Mouse (Mus musculus) MEL (cell line): ENCODE results near the gene Abca7. TPM values are rescaled to one million over a fixed set of nuclear protein-coding genes. Genes with fewer than 3 reads are reported as not detected.

Experiments used
- DNase-seq: peaks from one replicate; pipeline ENCODE4 v3.0.0; 2011; ENCODE audit warnings: low read depth, low spot score
- H3K27ac ChIP-seq: 2 replicates; pipeline ENCODE4 v1.5.1; 2012; ENCODE audit warnings: low read depth, mild to moderate bottlenecking, control low read depth, low read length, moderate library complexity; ENCODE audit not compliant: control insufficient read depth
- H3K27me3 ChIP-seq, 2 experiments: fragments of 150-350 bp in 1 of 2; sonication (generic) in 1 of 2; 2 replicates each; pipeline ENCODE4 v1.6.1; 2012; ENCODE audit warnings: low read length in 2 of 2, mild to moderate bottlenecking in 2 of 2, improper control_type of control experiment in 1 of 2, moderate library complexity in 1 of 2; ENCODE audit not compliant: insufficient read depth in 2 of 2, control insufficient read depth in 1 of 2
- H3K36me3 ChIP-seq, 2 experiments: 2 replicates each; pipeline ENCODE4 v1.6.1; 2012 to 2014; ENCODE audit warnings: low read length in 2 of 2, improper control_type of control experiment in 1 of 2, inconsistent platforms in 1 of 2, mild to moderate bottlenecking in 1 of 2; ENCODE audit not compliant: insufficient read depth in 2 of 2, control insufficient read depth in 1 of 2
- H3K4me1 ChIP-seq, 2 experiments: fragments of 150-350 bp in 1 of 2; sonication (generic) in 1 of 2; 2 replicates each; pipeline ENCODE4 v1.6.1; 2012; ENCODE audit warnings: low read length in 2 of 2, improper control_type of control experiment in 1 of 2, mild to moderate bottlenecking in 1 of 2; ENCODE audit not compliant: insufficient read depth in 2 of 2, control insufficient read depth in 1 of 2
- H3K4me3 ChIP-seq, 2 experiments: fragments of 150-350 bp in 1 of 2; sonication (generic) in 1 of 2; 2 replicates each; pipeline ENCODE4 v1.5.1; 2012; ENCODE audit warnings: low read depth in 2 of 2, low read length in 2 of 2, mild to moderate bottlenecking in 2 of 2, moderate library complexity in 2 of 2, control low read depth in 1 of 2, improper control_type of control experiment in 1 of 2; ENCODE audit not compliant: control insufficient read depth in 1 of 2, insufficient read depth in 1 of 2
- H3K79me2 ChIP-seq: 2 replicates; pipeline ENCODE4 v1.6.1; 2012; ENCODE audit warnings: mild to moderate bottlenecking, low read length, moderate library complexity; ENCODE audit not compliant: control insufficient read depth, poor library complexity, insufficient read depth
- H3K9ac ChIP-seq: 2 replicates; pipeline ENCODE4 v1.6.1; 2012; ENCODE audit warnings: low read depth, mild to moderate bottlenecking, control low read depth, low read length, moderate library complexity; ENCODE audit not compliant: control insufficient read depth, poor library complexity, severe bottlenecking
- H3K9me3 ChIP-seq: fragments of 150-350 bp; sonication (generic); replicated peaks from 2 replicates; pipeline ENCODE4 v1.6.1; 2012; ENCODE audit warnings: mild to moderate bottlenecking, low read length, improper control_type of control experiment, moderate library complexity; ENCODE audit not compliant: insufficient read depth
- BHLHE40 ChIP-seq: IDR thresholded peaks from 2 replicates; pipeline ENCODE4 v1.6.1; 2012; ENCODE audit warnings: low read depth, mild to moderate bottlenecking, inconsistent platforms, low read length, improper control_type of control experiment, borderline replicate concordance
- CHD1 ChIP-seq: IDR thresholded peaks from 2 replicates; pipeline ENCODE4 v1.6.1; 2012; ENCODE audit warnings: low read depth, mild to moderate bottlenecking, inconsistent platforms, low read length, improper control_type of control experiment
- E2F4 ChIP-seq: IDR thresholded peaks from 2 replicates; pipeline ENCODE4 v1.6.1; 2011; ENCODE audit warnings: low read depth, low read length, improper control_type of control experiment, borderline replicate concordance
- ELF1 ChIP-seq: IDR thresholded peaks from 2 replicates; pipeline ENCODE4 v1.6.1; 2014; ENCODE audit warnings: low read depth, mild to moderate bottlenecking, inconsistent platforms, low read length, improper control_type of control experiment, moderate library complexity
- EP300 ChIP-seq, 2 experiments: IDR thresholded peaks; 2 replicates each; pipeline ENCODE4 v1.6.1; 2011; ENCODE audit warnings: improper control_type of control experiment in 2 of 2, low read length in 2 of 2, low read depth in 1 of 2, mild to moderate bottlenecking in 1 of 2
- ETS1 ChIP-seq: IDR thresholded peaks from 2 replicates; pipeline ENCODE4 v1.6.1; 2012; ENCODE audit warnings: low read depth, mild to moderate bottlenecking, inconsistent platforms, low read length, improper control_type of control experiment, moderate library complexity
- GABPA ChIP-seq: IDR thresholded peaks from 2 replicates; pipeline ENCODE4 v1.6.1; 2012; ENCODE audit warnings: low read depth, mild to moderate bottlenecking, inconsistent platforms, low read length, improper control_type of control experiment, moderate library complexity
- GATA1 ChIP-seq: IDR thresholded peaks from 2 replicates; pipeline ENCODE4 v1.6.1; 2011; ENCODE audit warnings: low read depth, low read length, improper control_type of control experiment
- JUND ChIP-seq: IDR thresholded peaks from 2 replicates; pipeline ENCODE4 v1.6.1; 2011; ENCODE audit warnings: low read depth, mild to moderate bottlenecking, improper control_type of control experiment, low read length
- KAT2A ChIP-seq: conservative IDR thresholded peaks from 2 replicates; pipeline ENCODE4 v1.6.1; 2012; ENCODE audit warnings: low read depth, low read length, improper control_type of control experiment, inconsistent platforms
- MAFK ChIP-seq: IDR thresholded peaks from 2 replicates; pipeline ENCODE4 v1.6.1; 2011; ENCODE audit warnings: low read depth, mild to moderate bottlenecking, low read length, improper control_type of control experiment, borderline replicate concordance
- MAZ ChIP-seq: IDR thresholded peaks from 2 replicates; pipeline ENCODE4 v1.6.1; 2012; ENCODE audit warnings: low read depth, mild to moderate bottlenecking, inconsistent platforms, low read length, improper control_type of control experiment
- MXI1 ChIP-seq: IDR thresholded peaks from 2 replicates; pipeline ENCODE4 v1.6.1; 2011; ENCODE audit warnings: mild to moderate bottlenecking, low read depth, low read length, improper control_type of control experiment
- MYB ChIP-seq: IDR thresholded peaks from 2 replicates; pipeline ENCODE4 v1.6.1; 2011; ENCODE audit warnings: mild to moderate bottlenecking, low read depth, low read length, improper control_type of control experiment
- NELFE ChIP-seq: IDR thresholded peaks from 2 replicates; pipeline ENCODE4 v1.6.1; 2011; ENCODE audit warnings: low read depth, low read length, improper control_type of control experiment
- NRF1 ChIP-seq: IDR thresholded peaks from 2 replicates; pipeline ENCODE4 v1.6.1; 2014; ENCODE audit warnings: low read depth, mild to moderate bottlenecking, inconsistent platforms, low read length, improper control_type of control experiment, moderate library complexity; ENCODE audit not compliant: poor library complexity, insufficient read depth, severe bottlenecking
- POLR2AphosphoS2 ChIP-seq: IDR thresholded peaks from 2 replicates; pipeline ENCODE4 v1.6.1; 2011; ENCODE audit warnings: low read length, improper control_type of control experiment
- POLR2AphosphoS5 ChIP-seq: IDR thresholded peaks from 2 replicates; pipeline ENCODE4 v1.6.1; 2012; ENCODE audit warnings: low read depth, borderline replicate concordance, mild to moderate bottlenecking, inconsistent platforms, low read length, moderate library complexity, mixed read lengths
- RAD21 ChIP-seq: IDR thresholded peaks from 2 replicates; pipeline ENCODE4 v1.6.1; 2011; ENCODE audit warnings: mild to moderate bottlenecking, low read depth, low read length, improper control_type of control experiment
- RCOR1 ChIP-seq: IDR thresholded peaks from 2 replicates; pipeline ENCODE4 v1.6.1; 2012; ENCODE audit warnings: low read depth, mild to moderate bottlenecking, inconsistent platforms, low read length, improper control_type of control experiment
- SMC3 ChIP-seq: IDR thresholded peaks from 2 replicates; pipeline ENCODE4 v1.6.1; 2011; ENCODE audit warnings: low read depth, low read length, improper control_type of control experiment
- TAL1 ChIP-seq: IDR thresholded peaks from 2 replicates; pipeline ENCODE4 v1.6.1; 2012; ENCODE audit warnings: mild to moderate bottlenecking, inconsistent platforms, low read length, moderate library complexity, mixed read lengths
- TBP ChIP-seq: IDR thresholded peaks from 2 replicates; pipeline ENCODE4 v1.8.0; 2011; ENCODE audit warnings: low read depth, low read length, improper control_type of control experiment
- TCF12 ChIP-seq: IDR thresholded peaks from 2 replicates; pipeline ENCODE4 v1.6.1; 2014; ENCODE audit warnings: low read depth, mild to moderate bottlenecking, inconsistent platforms, low read length, improper control_type of control experiment, moderate library complexity
- UBTF ChIP-seq: IDR thresholded peaks from 2 replicates; pipeline ENCODE4 v1.6.1; 2012; ENCODE audit warnings: low read depth, mild to moderate bottlenecking, inconsistent platforms, low read length, improper control_type of control experiment, moderate library complexity, borderline replicate concordance; ENCODE audit not compliant: insufficient read depth
- USF1 ChIP-seq: IDR thresholded peaks from 2 replicates; pipeline ENCODE4 v1.6.1; 2014; ENCODE audit warnings: low read depth, mild to moderate bottlenecking, inconsistent platforms, low read length, improper control_type of control experiment, moderate library complexity
- USF2 ChIP-seq, 2 experiments: IDR thresholded peaks; 2 replicates each; pipeline ENCODE4 v1.6.1; 2011 to 2012; ENCODE audit warnings: improper control_type of control experiment in 2 of 2, low read length in 2 of 2, borderline replicate concordance in 1 of 2, inconsistent platforms in 1 of 2, low read depth in 1 of 2, mild to moderate bottlenecking in 1 of 2; ENCODE audit not compliant: insufficient read depth in 1 of 2
- ZC3H11A ChIP-seq: IDR thresholded peaks from 2 replicates; pipeline ENCODE4 v1.6.1; 2012; ENCODE audit warnings: low read depth, mild to moderate bottlenecking, inconsistent platforms, low read length, improper control_type of control experiment
- ZMIZ1 ChIP-seq: IDR thresholded peaks from 2 replicates; pipeline ENCODE4 v1.6.1; 2012; ENCODE audit warnings: low read depth, mild to moderate bottlenecking, inconsistent platforms, low read length, improper control_type of control experiment, moderate library complexity
- polyA plus RNA-seq, 2 experiments: library from polyadenylated mRNA; stranded (reverse) in 1 of 2; unstranded in 1 of 2; fragments of >175 nt in 1 of 2; fragments of >200 nt in 1 of 2; gene quantifications; 2 replicates each; pipeline versions ENCODE4 v1.2.1 to v1.2.4; 2012; ENCODE audit warnings: low replicate concordance in 2 of 2, low read depth in 1 of 2; ENCODE audit not compliant: insufficient read length in 2 of 2, insufficient read depth in 1 of 2, missing spikeins in 1 of 2
- total RNA-seq: library from RNA; depleted of rRNA; stranded (reverse); fragments of 300-350 nt; gene quantifications from 2 replicates; pipeline ENCODE4 v1.2.3, GENCODE M21; 2012

The Abca7 gene
- total and polyA plus RNA-seq, 3 experiments, result 7.7 to 16.8 TPM; not detected in 1

GRCm38 (mm10) chr10:80053259-80053780 is 57.0 kb downstream of the Abca7 start (continued):
- no peak for TF ChIP-seq USF1
- no peak for TF ChIP-seq RAD21
- TF ChIP-seq MAZ, result no peak
- TF ChIP-seq KAT2A, result no peak; the same call in 1 of the 2 replicates
- peak; percentile 76 for TF ChIP-seq TCF12
- TF ChIP-seq MAFK, result no peak
- TF ChIP-seq CHD1, result no peak
- TF ChIP-seq UBTF, result no peak
- no peak for TF ChIP-seq GABPA
- no peak for TF ChIP-seq ELF1
- no peak for TF ChIP-seq USF2 (IDR thresholded peaks at IDR 0.05; ENCODE audit: borderline replicate concordance in 1 of 2, insufficient read depth in 1 of 2, low read depth in 1 of 2, low read length in 2 of 2)
- TF ChIP-seq POLR2AphosphoS5, result no peak; the same call in 1 of the 2 replicates
- TF ChIP-seq TBP, result peak; percentile 85
- peak; percentile 97 for TF ChIP-seq ZMIZ1
- TF ChIP-seq POLR2AphosphoS2, result peak; percentile 97
- TF ChIP-seq E2F4, result 0 out of 2 replicates have a peak, but pooled peaks have one; percentile 40
- TF ChIP-seq SMC3, result no peak
- TF ChIP-seq, all 39 proteins: peak for 17

GRCm38 (mm10) chr10:80053831-80054815 is 57.8 kb downstream of the Abca7 start:
- H3K4me1 ChIP-seq, result peaks cover 14 to 28% of the 10 kb centered on the region in 2 experiments
- no peaks in the 10 kb centered on the region for H3K27me3 ChIP-seq
- H3K79me2 ChIP-seq, result peaks cover 20% of the 10 kb centered on the region
- peak overlapping the region; percentile 89 for H3K9ac ChIP-seq
- peak; percentile 69 for DNase-seq
- H3K27ac ChIP-seq, result peak overlapping the region; percentile 67
- peak overlapping the region; percentile 77 for H3K4me3 ChIP-seq
- H3K9me3 ChIP-seq, result no peaks in the 10 kb centered on the region
- H3K36me3 ChIP-seq, result peaks cover 0 to 30% of the 10 kb centered on the region in 2 experiments; a peak in 2 of 4 replicates
- TF ChIP-seq ZMIZ1, result no peak
- no peak for TF ChIP-seq MAFK
- TF ChIP-seq GABPA, result no peak
- TF ChIP-seq USF2 (IDR thresholded peaks at IDR 0.05; ENCODE audit: borderline replicate concordance in 1 of 2, insufficient read depth in 1 of 2, low read depth in 1 of 2, low read length in 2 of 2), result no peak
- no peak for TF ChIP-seq USF1
- 0 out of 2 replicates have a peak, but pooled peaks have one; percentile 13 for TF ChIP-seq NELFE
- 0 out of 2 replicates have a peak, but pooled peaks have one; percentile 28 for TF ChIP-seq TBP
- TF ChIP-seq ETS1, result no peak
- no peak for TF ChIP-seq GATA1
- TF ChIP-seq MAZ, result no peak
- no peak for TF ChIP-seq MYB
- no peak for TF ChIP-seq BHLHE40
- no peak for TF ChIP-seq TCF12
- TF ChIP-seq NRF1, result no peak
- no peak for TF ChIP-seq RCOR1
- no peak for TF ChIP-seq UBTF
- TF ChIP-seq MXI1, result peak; percentile 54; the same call in 1 of the 2 replicates
- TF ChIP-seq ZC3H11A, result no peak
- TF ChIP-seq TAL1, result no peak
- TF ChIP-seq JUND, result no peak
- TF ChIP-seq POLR2AphosphoS2, result 0 out of 2 replicates have a peak, but pooled peaks have one; percentile 46
- no peak for TF ChIP-seq E2F4
- no peak for TF ChIP-seq EP300 (IDR thresholded peaks at IDR 0.05; ENCODE audit: low read depth in 1 of 2, low read length in 2 of 2)
